Mouse (Mus musculus) C3H10T1/2 (cell line): ENCODE data around the gene Cd2. TPM values are rescaled to one million over a fixed set of nuclear protein-coding genes. Genes with fewer than 3 reads are reported as not detected.

ENCODE experiments used
- polyA plus RNA-seq, 2 experiments: library from polyadenylated mRNA; unstranded; fragments of >200 nt; fragmentation: generic; extraction: Trizol; gene quantifications; one replicate each; pipeline ENCODE4 v1.2.1; 2012; ENCODE audit warnings: missing spikeins in 2 of 2

Cd2 gene
- not detected for polyA plus RNA-seq

DNA sequence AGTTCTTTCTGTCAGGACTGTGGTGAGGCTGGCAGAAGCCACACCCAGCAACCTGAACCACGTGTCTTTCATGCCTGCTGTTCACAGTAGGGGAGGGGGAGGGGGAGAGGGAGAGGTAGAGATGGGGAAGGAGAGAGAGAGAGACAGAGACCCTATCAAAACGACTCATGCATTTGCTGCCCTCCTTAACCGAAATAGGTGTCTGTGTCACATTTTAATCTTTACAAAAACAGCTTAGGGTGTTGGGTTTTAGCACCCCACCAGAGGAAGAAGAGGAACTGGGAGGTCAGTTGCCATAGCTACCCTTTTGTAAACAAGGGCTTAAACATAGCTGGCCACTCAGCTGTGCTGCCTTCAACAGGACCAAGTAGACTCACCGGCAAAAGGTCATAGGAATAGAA lies at the start of gene Cd2:
Gene Cd2, minus strand, starts transcription at position 29 of the 401 bp plus-strand sequence.

Other genes starting within 250 kb of the Cd2 start
- gene Ptgfrn, start 177.7 kb downstream of the Cd2 start, polyA plus RNA-seq, result 10 to 100 TPM in 1 of 2 experiments, 1 to 10 TPM in 1; 3.4 to 44.6 TPM
- gene Igsf3, start 89.1 kb upstream of the Cd2 start, polyA plus RNA-seq, result 10 to 100 TPM in 1 of 2 experiments, under 1 TPM in 1; 0.81 to 15.2 TPM